Mouse (Mus musculus): ENCODE data around the gene Sgk2. TPM values are rescaled to one million over a fixed set of nuclear protein-coding genes. Genes with fewer than 3 reads are reported as not detected.

The Sgk2 gene
- polyA plus RNA-seq, 1 experiment from 2014 or later = not detected

Other genes starting within 250 kb of the Sgk2 start
- gene Srsf6, start 55.8 kb upstream of the Sgk2 start, polyA plus RNA-seq (2015; fragmentation: Nextera tagmentation; extraction: Ambion mirVana) = 167 and 187 TPM in 2 replicates
- gene L3mbtl1, start 43.9 kb upstream of the Sgk2 start, polyA plus RNA-seq (2015; fragmentation: Nextera tagmentation; extraction: Ambion mirVana) = 0.96 and 1.1 TPM in 2 replicates
- 41.3 and 43.2 TPM in 2 replicates for gene Ift52, start 30.0 kb downstream of the Sgk2 start, polyA plus RNA-seq (2015; fragmentation: Nextera tagmentation; extraction: Ambion mirVana)
- 4.2 and 4.9 TPM in 2 replicates for gene Mybl2, start 67.4 kb downstream of the Sgk2 start, polyA plus RNA-seq (2015; fragmentation: Nextera tagmentation; extraction: Ambion mirVana)
- not detected in 2 replicates for gene Gtsf1l, start 100.5 kb downstream of the Sgk2 start, polyA plus RNA-seq (2015; fragmentation: Nextera tagmentation; extraction: Ambion mirVana)
- gene Tox2, start 215.8 kb downstream of the Sgk2 start, polyA plus RNA-seq (2015; fragmentation: Nextera tagmentation; extraction: Ambion mirVana) = 22.0 and 22.7 TPM in 2 replicates

All from neural tube, embryonic 13.5 days (tissue).